Mouse (Mus musculus): ENCODE measurements around the gene Olfr1350. TPM values are rescaled to one million over a fixed set of nuclear protein-coding genes. Genes with fewer than 3 reads are reported as not detected.

Gene Olfr1350
- polyA plus RNA-seq (2012; rRNA removed): not detected in 2 replicates

GRCm38 (mm10) chr7:6564541-6564940 lies at the start of gene Olfr1350:
Olfr1350 (plus strand) TSS chr7:6564841.

GRCm38 (mm10) chr7:6522850-6523249 lies 41.8 kb upstream of the Olfr1350 start, which contains the start of gene Olfr1349:
Olfr1349 (minus strand) TSS chr7:6522950.

Other genes with a start within 250 kb of the Olfr1350 start
- gene Zfp583, start 233.6 kb upstream of the Olfr1350 start, polyA plus RNA-seq (2012; rRNA removed): 2.6 and 2.8 TPM in 2 replicates
- gene Gm3854, start 221.1 kb upstream of the Olfr1350 start, polyA plus RNA-seq (2012; rRNA removed): 0.09 and 0.16 TPM in 2 replicates
- gene Zfp78, start 201.6 kb upstream of the Olfr1350 start, polyA plus RNA-seq (2012; rRNA removed): 0.20 and 0.37 TPM in 2 replicates
- 3.0 and 3.1 TPM in 2 replicates for gene Zfp28, start 181.5 kb upstream of the Olfr1350 start, polyA plus RNA-seq (2012; rRNA removed)
- gene Smim17, start 166.1 kb upstream of the Olfr1350 start, polyA plus RNA-seq (2012; rRNA removed): not detected in 2 replicates
- not detected in 2 replicates for gene Gm20715, start 154.6 kb upstream of the Olfr1350 start, polyA plus RNA-seq (2012; rRNA removed)
- gene Olfr1344, start 126.2 kb upstream of the Olfr1350 start, polyA plus RNA-seq (2012; rRNA removed): 0.26 TPM in 1 of 2 replicates, not detected in the other
- not detected in 2 replicates for gene Olfr1336, start 108.7 kb upstream of the Olfr1350 start, polyA plus RNA-seq (2012; rRNA removed)
- gene Olfr1346, start 97.7 kb upstream of the Olfr1350 start, polyA plus RNA-seq (2012; rRNA removed): not detected in 2 replicates
- 0.14 TPM in 1 of 2 replicates, not detected in the other for gene Olfr5, start 77.9 kb upstream of the Olfr1350 start, polyA plus RNA-seq (2012; rRNA removed)
- gene Olfr1347, start 65.1 kb upstream of the Olfr1350 start, polyA plus RNA-seq (2012; rRNA removed): not detected in 2 replicates
- not detected in 2 replicates for gene Olfr1348, start 56.1 kb upstream of the Olfr1350 start, polyA plus RNA-seq (2012; rRNA removed)
- 0.22 and 0.25 TPM in 2 replicates for gene Olfr1349, start 41.9 kb upstream of the Olfr1350 start, polyA plus RNA-seq (2012; rRNA removed)
- 0.09 TPM in 2 replicates for gene Zim1, start 131.6 kb downstream of the Olfr1350 start, polyA plus RNA-seq (2012; rRNA removed)
- gene Peg3, start 165.6 kb downstream of the Olfr1350 start, polyA plus RNA-seq (2012; rRNA removed): 2.6 and 3.6 TPM in 2 replicates
- gene Usp29, start 165.7 kb downstream of the Olfr1350 start, polyA plus RNA-seq (2012; rRNA removed): 0.14 and 0.21 TPM in 2 replicates